Mouse (Mus musculus): ENCODE results near the gene Arvcf. TPM values are rescaled to one million over a fixed set of nuclear protein-coding genes. Genes with fewer than 3 reads are reported as not detected.

Gene Arvcf
- polyA plus RNA-seq, 1 experiment from 2014 or later = 33.0 TPM

GRCm38 (mm10) chr16:18394777-18395619 is 47.0 kb downstream of the Arvcf start:
- ATAC-seq (replicated peaks; ENCODE audit: low FRiP score, low TSS enrichment, low read depth) (no peak), DNase-seq (ENCODE audit: low spot score) (no peak)
- no peak overlapping the region for H3K4me3 ChIP-seq (ENCODE audit: low read depth, low read length)
- peaks cover 22% of the 10 kb centered on the region for H3K4me1 ChIP-seq (replicated peaks; ENCODE audit: control insufficient read depth, insufficient read depth, low read length)
- H3K9me3 ChIP-seq (ENCODE audit: control insufficient read depth, low read length) = no peaks in the 10 kb centered on the region
- H3K4me2 ChIP-seq (ENCODE audit: low read length) = peak overlapping the region; percentile 28
- peaks cover 32% of the 10 kb centered on the region for H3K36me3 ChIP-seq (ENCODE audit: control insufficient read depth, insufficient read depth, low read length)
- H3K9ac ChIP-seq (ENCODE audit: low read length) = no peak overlapping the region
- 28% methylated on average over 11 of the region's 11 CpGs for WGBS
- peak overlapping the region; percentile 38; the same call in 1 of the 2 replicates for H3K27ac ChIP-seq (ENCODE audit: low read depth)
- no peaks in the 10 kb centered on the region for H3K27me3 ChIP-seq (replicated peaks; ENCODE audit: control insufficient read depth, insufficient read depth, low read length)

GRCm38 (mm10) chr16:18395620-18396036 is 47.6 kb downstream of the Arvcf start:
- H3K27ac ChIP-seq (ENCODE audit: low read depth) = no peak overlapping the region
- H3K4me3 ChIP-seq (ENCODE audit: low read depth, low read length) = no peak overlapping the region
- peaks cover 34% of the 10 kb centered on the region for H3K36me3 ChIP-seq (ENCODE audit: control insufficient read depth, insufficient read depth, low read length)
- DNase-seq (ENCODE audit: low spot score) (no peak), ATAC-seq (replicated peaks; ENCODE audit: low FRiP score, low TSS enrichment, low read depth) (no peak)
- 46% methylated on average over 6 of the region's 7 CpGs for WGBS
- peak overlapping the region; percentile 28 for H3K4me2 ChIP-seq (ENCODE audit: low read length)
- H3K9me3 ChIP-seq (ENCODE audit: control insufficient read depth, low read length) = no peaks in the 10 kb centered on the region
- no peaks in the 10 kb centered on the region for H3K27me3 ChIP-seq (replicated peaks; ENCODE audit: control insufficient read depth, insufficient read depth, low read length)
- peaks cover 24% of the 10 kb centered on the region for H3K4me1 ChIP-seq (replicated peaks; ENCODE audit: control insufficient read depth, insufficient read depth, low read length)
- H3K9ac ChIP-seq (ENCODE audit: low read length) = no peak overlapping the region

- no peak for DNase-seq (ENCODE audit: low spot score)
- no peak overlapping the region for H3K9ac ChIP-seq (ENCODE audit: low read length)
- H3K9me3 ChIP-seq (ENCODE audit: control insufficient read depth, low read length) = no peaks in the 10 kb centered on the region
- no peak overlapping the region for H3K27ac ChIP-seq (ENCODE audit: low read depth)
- ATAC-seq (replicated peaks; ENCODE audit: low FRiP score, low TSS enrichment, low read depth) = no peak
- 90% methylated on average over 2 of the region's 2 CpGs for WGBS
- no peak overlapping the region for H3K4me2 ChIP-seq (ENCODE audit: low read length)
- H3K4me3 ChIP-seq (ENCODE audit: low read depth, low read length) = no peak overlapping the region
- peaks cover 36% of the 10 kb centered on the region for H3K36me3 ChIP-seq (ENCODE audit: control insufficient read depth, insufficient read depth, low read length)
- H3K27me3 ChIP-seq (replicated peaks; ENCODE audit: control insufficient read depth, insufficient read depth, low read length) = no peaks in the 10 kb centered on the region
- peaks cover 29% of the 10 kb centered on the region for H3K4me1 ChIP-seq (replicated peaks; ENCODE audit: control insufficient read depth, insufficient read depth, low read length)
Observed at GRCm38 (mm10) chr16:18396201-18396600, 48.2 kb downstream of the Arvcf start.

GRCm38 (mm10) chr16:18396791-18397621 is 49.0 kb downstream of the Arvcf start:
- ATAC-seq (replicated peaks; ENCODE audit: low FRiP score, low TSS enrichment, low read depth) = no peak
- H3K4me3 ChIP-seq (ENCODE audit: low read depth, low read length) = no peak overlapping the region
- WGBS = 95% methylated on average over 27 of the region's 27 CpGs
- no peak for DNase-seq (ENCODE audit: low spot score)
- H3K27me3 ChIP-seq (replicated peaks; ENCODE audit: control insufficient read depth, insufficient read depth, low read length) = no peaks in the 10 kb centered on the region
- H3K4me1 ChIP-seq (replicated peaks; ENCODE audit: control insufficient read depth, insufficient read depth, low read length) = peaks cover 29% of the 10 kb centered on the region
- H3K27ac ChIP-seq (ENCODE audit: low read depth) = no peak overlapping the region
- no peak overlapping the region for H3K4me2 ChIP-seq (ENCODE audit: low read length)
- no peak overlapping the region for H3K9ac ChIP-seq (ENCODE audit: low read length)
- peaks cover 45% of the 10 kb centered on the region for H3K36me3 ChIP-seq (ENCODE audit: control insufficient read depth, insufficient read depth, low read length)
- no peaks in the 10 kb centered on the region for H3K9me3 ChIP-seq (ENCODE audit: control insufficient read depth, low read length)

DNA sequence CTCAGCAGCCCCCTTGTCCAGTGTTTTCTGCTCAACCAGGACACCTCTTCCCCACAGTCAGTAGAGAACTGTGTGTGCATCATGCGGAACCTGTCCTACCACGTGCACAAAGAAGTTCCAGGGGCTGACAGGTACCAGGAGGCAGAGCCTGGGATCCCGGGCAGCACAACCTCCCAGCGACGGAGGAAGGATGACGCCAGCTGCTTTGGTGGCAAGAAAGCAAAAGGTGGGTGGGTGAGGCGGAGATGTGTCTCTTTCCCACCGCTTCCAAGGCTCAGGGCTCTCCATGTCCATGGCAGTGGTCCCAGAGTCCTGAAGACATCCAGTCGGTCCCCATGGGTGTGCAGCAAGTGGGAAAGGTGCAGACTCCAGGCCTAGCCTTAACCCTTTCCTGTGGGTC is 52.0 kb downstream of the Arvcf start:
- Histone ChIP-seq H3K27me3 (replicated peaks; ENCODE audit: control insufficient read depth, insufficient read depth, low read length) (no peaks in the 10 kb centered on the region), H3K4me2 (ENCODE audit: low read length) (no peak overlapping the region), H3K36me3 (ENCODE audit: control insufficient read depth, insufficient read depth, low read length) (peaks cover 68% of the 10 kb centered on the region), H3K4me1 (replicated peaks; ENCODE audit: control insufficient read depth, insufficient read depth, low read length) (peaks cover 19% of the 10 kb centered on the region), H3K9me3 (ENCODE audit: control insufficient read depth, low read length) (no peaks in the 10 kb centered on the region), H3K27ac (ENCODE audit: low read depth) (no peak overlapping the region), H3K4me3 (ENCODE audit: low read depth, low read length) (no peak overlapping the region), H3K9ac (ENCODE audit: low read length) (no peak overlapping the region)
- DNase-seq (ENCODE audit: low spot score) = no peak
- 72% methylated on average over 9 of the region's 9 CpGs for WGBS
- no peak for ATAC-seq (replicated peaks; ENCODE audit: low FRiP score, low TSS enrichment, low read depth)

DNA sequence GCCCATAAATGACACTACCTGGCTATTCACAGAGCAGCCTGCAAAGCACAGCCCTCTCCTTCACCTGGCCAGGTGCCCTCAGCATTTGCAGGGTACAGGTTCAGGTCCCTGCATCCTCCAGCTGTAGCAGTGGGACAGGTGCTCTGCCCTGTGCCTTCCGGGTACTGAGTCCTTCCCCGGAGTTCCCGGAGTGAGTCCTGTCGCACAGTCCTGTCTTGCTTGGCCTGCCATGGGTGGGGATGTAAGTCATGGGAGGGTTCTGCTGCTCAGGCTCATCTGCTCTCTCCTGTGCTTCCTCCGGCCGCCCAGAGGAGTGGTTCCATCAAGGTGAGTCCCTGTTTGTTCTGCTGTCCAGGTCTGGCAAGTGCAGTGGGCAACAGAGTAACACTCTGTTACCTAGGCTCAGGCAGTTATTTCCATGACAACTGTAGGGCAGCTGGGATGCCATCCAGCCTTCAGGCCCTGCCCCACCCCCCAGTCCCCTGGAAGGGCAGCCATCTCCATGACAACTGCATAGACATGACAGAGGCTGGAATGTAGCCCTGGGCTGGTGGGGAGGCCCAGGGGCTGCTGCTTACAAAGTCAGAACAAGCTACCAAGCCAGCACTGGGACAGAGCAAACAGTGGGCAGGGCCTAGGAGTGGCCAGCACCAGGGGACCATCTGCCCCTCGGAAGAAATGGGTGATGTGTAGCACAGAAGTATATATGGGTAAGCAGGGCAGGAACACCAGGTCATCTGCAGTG is 52.7 kb downstream of the Arvcf start:
- DNase-seq (ENCODE audit: low spot score) (no peak), ATAC-seq (replicated peaks; ENCODE audit: low FRiP score, low TSS enrichment, low read depth) (peak; percentile 34)
- Histone ChIP-seq H3K27me3 (replicated peaks; ENCODE audit: control insufficient read depth, insufficient read depth, low read length) (no peaks in the 10 kb centered on the region), H3K36me3 (ENCODE audit: control insufficient read depth, insufficient read depth, low read length) (peaks cover 68% of the 10 kb centered on the region), H3K27ac (ENCODE audit: low read depth) (no peak overlapping the region), H3K4me2 (ENCODE audit: low read length) (no peak overlapping the region), H3K9me3 (ENCODE audit: control insufficient read depth, low read length) (no peaks in the 10 kb centered on the region), H3K4me1 (replicated peaks; ENCODE audit: control insufficient read depth, insufficient read depth, low read length) (peaks cover 13% of the 10 kb centered on the region), H3K4me3 (ENCODE audit: low read depth, low read length) (no peak overlapping the region), H3K9ac (ENCODE audit: low read length) (no peak overlapping the region)
- WGBS = 47% methylated on average over 7 of the region's 7 CpGs

GRCm38 (mm10) chr16:18403285-18403684 is 55.3 kb downstream of the Arvcf start:
- Histone ChIP-seq H3K4me1 (replicated peaks; ENCODE audit: control insufficient read depth, insufficient read depth, low read length) (peaks cover 6% of the 10 kb centered on the region), H3K9me3 (ENCODE audit: control insufficient read depth, low read length) (no peaks in the 10 kb centered on the region), H3K9ac (ENCODE audit: low read length) (no peak overlapping the region), H3K27me3 (replicated peaks; ENCODE audit: control insufficient read depth, insufficient read depth, low read length) (no peaks in the 10 kb centered on the region), H3K4me2 (ENCODE audit: low read length) (no peak overlapping the region), H3K27ac (ENCODE audit: low read depth) (no peak overlapping the region), H3K36me3 (ENCODE audit: control insufficient read depth, insufficient read depth, low read length) (peaks cover 69% of the 10 kb centered on the region), H3K4me3 (ENCODE audit: low read depth, low read length) (no peak overlapping the region)
- ATAC-seq (replicated peaks; ENCODE audit: low FRiP score, low TSS enrichment, low read depth) (no peak), DNase-seq (ENCODE audit: low spot score) (no peak)
- 86% methylated on average over 12 of the region's 12 CpGs for WGBS

DNA sequence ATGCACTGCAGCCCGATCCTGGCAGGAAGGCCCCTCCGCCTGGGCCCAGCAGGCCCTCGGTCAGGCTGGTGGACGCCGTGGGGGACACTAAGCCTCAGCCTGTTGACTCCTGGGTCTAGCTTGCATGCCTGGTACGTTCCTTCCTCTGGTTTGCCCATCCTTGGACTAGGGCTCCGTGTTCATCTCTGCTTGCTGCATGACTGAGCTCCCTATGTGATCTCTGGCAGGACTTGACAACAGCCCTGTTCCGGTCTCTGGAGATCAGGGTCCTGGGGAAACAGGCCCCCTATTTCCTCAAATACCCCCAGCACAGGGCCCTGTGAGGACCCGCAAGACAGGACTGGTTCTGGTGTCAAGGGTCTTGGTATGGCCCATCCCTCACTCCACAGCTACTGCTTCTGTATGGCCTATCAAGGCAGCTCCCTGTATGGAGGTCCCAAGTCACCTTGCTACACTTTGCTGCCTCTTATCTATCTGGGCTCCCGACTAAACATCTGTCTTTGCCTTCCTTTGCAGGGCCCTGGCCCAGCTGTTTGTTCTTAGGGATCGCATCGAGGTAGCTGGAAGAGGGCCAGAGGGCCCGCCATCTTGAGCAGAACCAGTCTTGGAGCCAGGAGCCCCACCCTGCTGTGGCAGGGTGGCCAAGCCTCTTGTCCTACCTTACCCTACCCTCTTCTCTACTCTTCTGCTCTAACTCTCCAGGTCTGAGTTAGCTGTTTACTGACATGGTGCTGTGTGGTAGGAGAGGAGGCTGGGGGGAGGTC is 57.3 kb downstream of the Arvcf start:
- Histone ChIP-seq H3K4me3 (ENCODE audit: low read depth, low read length) (no peak overlapping the region), H3K4me1 (replicated peaks; ENCODE audit: control insufficient read depth, insufficient read depth, low read length) (peaks cover 6% of the 10 kb centered on the region), H3K9ac (ENCODE audit: low read length) (no peak overlapping the region), H3K9me3 (ENCODE audit: control insufficient read depth, low read length) (no peaks in the 10 kb centered on the region), H3K27me3 (replicated peaks; ENCODE audit: control insufficient read depth, insufficient read depth, low read length) (no peaks in the 10 kb centered on the region), H3K27ac (ENCODE audit: low read depth) (no peak overlapping the region), H3K36me3 (ENCODE audit: control insufficient read depth, insufficient read depth, low read length) (peaks cover 69% of the 10 kb centered on the region), H3K4me2 (ENCODE audit: low read length) (no peak overlapping the region)
- WGBS = 86% methylated on average over 13 of the region's 13 CpGs
- ATAC-seq (replicated peaks; ENCODE audit: low FRiP score, low TSS enrichment, low read depth) (no peak), DNase-seq (ENCODE audit: low spot score) (no peak)

All from intestine, embryonic 14.5 days (tissue).